Mouse (Mus musculus) cortical plate, adult 2 months (tissue): Measurements from ENCODE around the gene Gm21317.
"Not testable (repeated sequence)": the region's sequence is repeated elsewhere in the genome, so short reads cannot be mapped to it uniquely, and the experiment has no call there.

Source experiments
- CTCF ChIP-seq: fragments of 200-500 bp; IDR thresholded peaks from 2 replicates; pipeline ENCODE4 v1.5.1; 2011; ENCODE audit warnings: mild to moderate bottlenecking, control low read depth, low read length; ENCODE audit not compliant: insufficient read depth; ENCODE audit errors: extremely low read depth
- POLR2A ChIP-seq: fragments of 200-500 bp; IDR thresholded peaks from 2 replicates; pipeline ENCODE4 v1.6.1; 2011; ENCODE audit warnings: mild to moderate bottlenecking, low read length, control low read depth; ENCODE audit not compliant: insufficient read depth; ENCODE audit errors: extremely low read depth

DNA sequence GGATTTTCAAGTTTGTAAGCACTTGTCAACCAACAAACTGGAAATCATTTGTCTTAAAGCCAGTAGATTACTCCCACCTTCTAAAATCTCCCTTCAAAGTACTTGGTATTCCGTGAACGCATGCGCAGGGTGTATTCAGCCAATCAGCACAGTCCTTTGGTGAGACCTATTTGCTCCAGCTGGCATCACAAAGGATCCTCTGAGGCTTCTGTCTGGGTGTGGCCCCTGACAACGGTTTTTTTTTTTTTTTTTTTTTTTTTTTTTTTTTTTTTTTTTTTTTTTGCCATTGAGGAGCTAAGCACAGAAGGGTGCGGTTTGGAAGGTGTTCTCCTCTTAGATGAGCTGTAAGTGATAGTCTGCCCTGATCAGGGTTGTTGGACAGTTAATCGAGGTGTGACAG lies at the start of gene Gm21317:
- not testable (repeated sequence) for TF ChIP-seq POLR2A, CTCF
